Mouse (Mus musculus) embryo, embryonic 9.5 days (tissue): ENCODE measurements at regions not wholly inside any gene's neighbourhood (a gene's known extent, or its start where the extent isn't known, plus 50 kb on each side); places are given as distances from the start of the nearest gene placed in this dataset.

Experiments used
- DNase-seq: peaks from one replicate; pipeline ENCODE4 v3.0.0-alpha.2; 2017; ENCODE audit errors: extremely low spot score

DNA sequence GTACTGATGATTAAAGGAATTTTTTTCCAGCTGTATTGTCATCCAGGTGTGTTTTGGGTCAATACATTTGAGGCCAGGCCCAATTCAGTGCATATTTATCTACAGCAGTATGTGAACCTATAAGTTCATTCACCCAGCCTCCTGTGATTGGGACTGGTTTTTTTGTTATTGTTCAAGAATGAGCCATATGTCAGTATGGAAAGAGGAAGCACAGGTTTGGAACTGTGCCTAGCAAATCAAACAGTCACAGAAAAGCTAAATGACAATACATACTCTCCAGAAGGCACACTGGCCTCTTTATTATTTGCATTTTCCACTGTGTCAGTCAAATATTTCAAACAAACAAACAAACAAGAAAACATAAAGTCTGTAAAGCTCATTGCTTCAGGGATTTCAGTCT, 134.7 kb downstream of the Rnd3 start:
- DNase-seq: no peak

DNA sequence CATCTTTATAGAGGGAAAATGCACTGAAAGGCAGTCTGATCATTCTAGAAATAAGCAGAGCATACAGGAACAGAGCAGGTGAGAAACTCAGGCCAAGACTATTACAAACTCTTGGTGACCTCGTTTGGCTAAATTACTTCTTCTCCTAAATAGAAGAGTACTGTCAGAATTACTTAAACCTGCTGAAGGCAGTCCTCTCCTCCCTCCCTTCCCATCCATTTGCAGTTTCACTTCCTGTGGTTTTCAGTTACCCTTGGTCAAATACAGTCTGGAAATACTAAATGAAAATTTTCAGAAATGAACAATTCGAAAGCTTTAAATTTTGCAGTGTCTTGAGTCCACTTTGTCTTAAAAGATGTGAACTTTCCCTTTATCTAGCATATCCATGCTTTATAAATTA, 135.8 kb downstream of the Rnd3 start:
- no peak for DNase-seq

GRCm38 (mm10) chr2:51008251-51008533, 140.7 kb downstream of the Rnd3 start:
- DNase-seq: no peak

- no peak for DNase-seq
Measured at GRCm38 (mm10) chr2:51007409-51008250, 141.3 kb downstream of the Rnd3 start.

GRCm38 (mm10) chr2:51006818-51007217, 142.1 kb downstream of the Rnd3 start:
- DNase-seq: no peak

DNA sequence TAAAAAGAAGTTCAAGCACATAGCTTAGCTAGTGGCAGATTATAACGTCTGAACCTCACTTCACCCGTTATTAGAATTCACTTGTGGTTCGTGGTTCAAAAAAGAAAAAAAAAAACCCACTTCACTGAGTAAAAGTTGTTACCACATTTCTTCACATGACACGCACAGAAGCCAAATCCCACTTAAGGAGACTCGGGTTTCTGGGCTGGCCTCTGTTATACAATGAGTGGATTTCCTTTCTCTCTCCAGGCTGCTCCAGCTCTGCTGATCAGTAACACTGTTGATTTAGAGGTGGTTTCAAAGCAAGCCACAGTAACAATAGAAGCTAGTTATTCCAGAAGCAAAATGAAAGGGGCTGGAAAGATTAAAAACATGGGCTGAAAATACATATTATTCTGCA, 147.4 kb downstream of the Rnd3 start:
- no peak for DNase-seq

GRCm38 (mm10) chr2:50983883-50984410, 165.0 kb downstream of the Rnd3 start:
- no peak for DNase-seq

DNA sequence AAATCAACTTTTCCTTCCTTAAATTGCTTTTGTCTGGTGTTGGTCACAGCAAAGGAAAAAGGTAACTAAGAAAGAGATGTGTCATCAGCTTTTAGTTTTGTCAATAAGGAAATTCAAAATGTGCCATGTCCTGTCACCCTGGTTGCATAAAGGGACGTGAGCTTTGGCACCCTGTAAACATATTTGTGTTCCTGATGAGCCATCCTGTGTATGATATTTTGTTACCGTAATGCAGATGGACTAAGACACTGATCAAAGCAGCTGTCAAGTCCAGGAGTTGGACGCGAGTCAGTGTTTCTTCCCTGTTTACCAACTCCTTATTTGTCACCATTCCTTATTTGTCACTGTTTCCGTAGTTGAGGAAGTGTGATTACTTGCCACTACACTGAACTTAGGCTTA, 166.3 kb downstream of the Rnd3 start:
- DNase-seq: no peak

DNA sequence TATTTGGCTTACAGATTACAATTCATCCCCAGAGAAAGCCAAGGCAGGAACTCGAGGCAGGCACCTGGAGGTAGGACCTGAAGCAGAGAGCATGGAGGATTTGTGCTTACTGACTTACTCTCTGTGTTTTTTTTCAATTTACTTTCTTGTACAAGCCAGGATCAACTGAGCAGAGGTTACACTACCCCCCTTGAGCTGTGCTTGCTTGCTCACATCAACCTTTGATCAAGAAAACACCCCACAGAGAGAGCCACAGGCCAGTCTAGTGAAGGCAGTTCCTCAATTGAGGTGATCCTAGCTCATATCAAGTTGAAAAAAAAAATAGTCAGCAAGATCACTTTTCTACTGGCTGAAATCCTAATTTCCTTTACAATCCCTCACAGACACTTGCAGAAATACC, 170.6 kb downstream of the Rnd3 start:
- DNase-seq: no peak

- DNase-seq: peak; percentile 72
Measured at GRCm38 (mm10) chr2:50971131-50971825, 177.6 kb downstream of the Rnd3 start.

DNA sequence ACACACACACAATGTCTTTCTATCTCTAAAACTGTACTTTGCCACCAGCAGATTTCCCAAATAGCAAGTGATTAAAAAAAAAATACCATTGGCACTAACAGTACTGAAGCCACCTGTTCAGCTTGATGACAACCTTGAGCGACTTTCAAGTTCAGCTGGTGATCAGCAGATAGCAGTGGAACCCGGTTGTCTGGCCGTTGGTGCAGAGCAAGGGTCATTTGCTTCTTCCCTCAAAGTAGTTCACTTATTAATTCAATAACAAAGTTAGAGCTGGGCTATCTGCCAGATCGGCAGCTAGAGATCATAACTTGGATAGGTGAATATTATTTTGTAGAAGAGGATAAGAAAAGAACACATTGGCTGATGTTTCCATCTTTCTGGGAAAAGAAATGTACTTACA, 180.5 kb downstream of the Rnd3 start:
- no peak for DNase-seq

DNA sequence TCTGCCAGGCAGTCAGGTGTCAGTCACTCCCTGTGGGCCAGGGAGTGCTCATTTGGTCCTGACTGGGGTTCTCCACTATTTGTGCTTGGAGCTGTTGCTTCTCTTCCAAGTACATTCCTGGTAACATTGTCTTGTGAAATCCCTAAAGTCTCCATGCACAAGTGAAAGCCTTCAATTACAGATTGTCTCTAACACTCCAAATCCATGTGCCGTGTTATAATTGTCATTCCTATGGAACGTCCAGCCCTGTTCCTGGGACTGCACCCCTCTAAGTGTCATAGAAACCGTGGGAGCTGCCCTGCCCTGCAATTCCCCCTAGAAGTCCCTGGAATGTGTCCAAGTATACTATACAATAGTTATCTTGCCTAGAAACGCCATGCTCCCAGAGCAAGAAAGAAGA, 181.1 kb downstream of the Rnd3 start:
- no peak for DNase-seq

- DNase-seq: no peak
Measured at GRCm38 (mm10) chr2:50967133-50967532, 181.8 kb downstream of the Rnd3 start.

DNA sequence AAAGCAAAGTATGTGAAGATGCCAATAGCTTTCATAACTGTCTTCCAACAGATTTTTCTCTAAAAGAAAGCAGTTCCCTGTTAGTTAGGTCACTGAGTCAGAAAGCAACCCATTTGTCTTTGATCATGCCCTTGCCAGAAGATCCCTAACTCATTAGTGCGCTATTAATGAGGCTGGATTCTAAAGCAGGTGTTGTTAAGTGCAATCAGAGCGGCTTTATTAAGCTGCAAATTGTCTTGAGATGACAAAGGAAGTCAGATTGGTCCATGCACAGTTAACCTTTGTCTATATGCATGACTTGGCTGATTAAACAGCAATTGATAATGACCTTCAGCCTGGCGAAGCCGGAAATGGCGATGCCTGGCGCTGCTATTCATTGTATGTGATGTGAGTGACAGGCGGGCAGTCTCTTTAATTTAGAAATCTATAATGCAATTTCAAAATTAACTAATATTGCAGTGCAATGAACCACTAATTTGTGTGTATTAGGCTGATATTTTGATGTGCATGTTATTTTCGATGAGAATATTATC, 183.4 kb downstream of the Rnd3 start:
- no peak for DNase-seq

DNA sequence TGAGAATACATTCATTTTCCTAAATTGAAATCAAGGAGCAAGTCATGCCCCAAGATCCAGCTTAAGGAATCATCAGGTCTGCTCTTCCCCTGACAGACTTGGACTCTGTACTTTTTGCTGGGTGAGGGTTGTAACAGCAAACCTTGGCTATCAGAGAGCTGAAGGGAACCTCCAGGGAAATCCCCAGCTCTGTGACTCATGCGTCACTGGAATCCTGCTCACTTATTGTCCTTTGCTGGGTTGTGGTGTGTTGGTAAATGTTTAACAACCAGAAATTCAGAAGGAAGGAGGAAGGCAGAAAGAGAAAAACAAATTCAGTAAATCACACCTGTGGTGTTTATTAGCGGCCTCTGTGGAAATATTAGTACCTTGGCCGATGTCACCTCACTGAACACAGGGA, 184.8 kb downstream of the Rnd3 start:
- DNase-seq: no peak

GRCm38 (mm10) chr2:50961049-50961448, 187.9 kb downstream of the Rnd3 start:
- DNase-seq: no peak

GRCm38 (mm10) chr2:50959323-50959722, 189.6 kb downstream of the Rnd3 start:
- no peak for DNase-seq

DNA sequence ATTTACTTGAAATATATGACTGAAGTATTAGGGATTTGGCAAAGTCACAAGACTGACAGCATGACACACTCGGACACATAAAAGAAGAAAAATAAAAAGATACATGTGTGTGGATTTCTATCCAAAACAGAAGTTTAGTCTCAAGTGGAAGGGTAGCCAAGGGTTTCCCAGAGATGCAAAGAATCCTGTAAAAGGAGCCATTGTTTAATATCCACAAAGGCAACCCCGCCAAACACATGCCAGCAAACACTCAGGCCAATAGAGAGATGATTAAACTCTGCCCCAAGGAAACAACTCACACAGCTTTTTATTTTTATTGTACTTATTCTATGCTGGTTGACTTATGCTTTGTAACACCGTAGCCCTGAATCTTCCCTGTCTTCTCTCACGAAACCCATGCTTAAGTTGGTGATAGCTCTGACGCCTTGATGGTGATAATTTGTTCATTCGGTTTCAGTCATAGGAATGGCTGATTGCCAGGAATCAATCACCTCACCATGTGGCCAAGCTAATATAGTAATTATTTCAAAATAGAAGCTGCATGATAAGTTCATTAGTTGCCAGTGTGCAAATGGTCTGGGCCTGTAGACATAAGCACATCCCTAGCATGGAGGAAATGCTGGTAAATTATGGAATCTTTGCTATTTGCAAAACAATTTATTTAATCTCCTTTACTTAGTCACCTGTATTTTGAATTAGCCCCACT, 194.4 kb downstream of the Rnd3 start:
- DNase-seq: no peak

- DNase-seq: no peak
Measured at GRCm38 (mm10) chr2:50951027-50951426, 197.9 kb downstream of the Rnd3 start.

DNA sequence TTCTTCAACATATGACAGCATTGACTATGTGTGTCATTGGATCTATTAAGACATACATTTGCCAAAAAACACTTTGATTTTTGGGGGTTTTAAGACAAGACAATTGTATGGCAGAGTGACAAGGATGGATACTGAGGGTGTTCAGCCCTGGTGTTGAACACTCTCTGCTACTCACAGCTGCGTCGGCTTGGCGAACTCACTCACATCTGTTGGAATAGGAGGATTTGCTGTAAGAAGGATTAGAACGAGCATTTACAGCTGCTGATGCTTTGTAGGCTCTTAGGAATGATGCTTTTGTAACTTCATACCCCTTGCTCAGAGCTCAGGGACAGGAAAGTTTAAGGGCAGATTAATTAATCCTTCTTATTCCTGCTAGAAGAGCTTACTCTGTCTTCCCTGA, 199.2 kb downstream of the Rnd3 start:
- DNase-seq: no peak

GRCm38 (mm10) chr2:50945526-50945925, 203.4 kb downstream of the Rnd3 start:
- DNase-seq: no peak

DNA sequence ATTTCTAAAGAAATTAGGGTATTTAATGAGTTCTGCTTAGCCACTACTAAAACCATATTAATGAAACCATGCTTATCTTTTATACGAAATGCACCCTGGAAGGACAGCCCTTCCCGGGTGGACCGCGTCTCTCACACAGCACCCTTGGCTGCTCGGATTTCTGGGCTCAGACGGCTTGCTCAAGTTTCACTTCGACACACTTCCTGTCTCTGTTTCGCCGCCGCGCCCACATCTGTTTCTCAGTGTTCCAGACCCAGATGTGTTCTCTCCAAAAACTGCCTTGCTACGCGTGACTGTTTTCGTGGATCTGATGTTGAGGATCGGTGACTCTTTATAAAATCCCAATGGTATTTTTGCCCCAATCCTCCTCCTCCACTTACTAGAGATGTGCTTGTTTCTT, 205.7 kb downstream of the Rnd3 start:
- no peak for DNase-seq
